Mouse (Mus musculus): ENCODE measurements around the gene Gm28729. TPM values are rescaled to one million over a fixed set of nuclear protein-coding genes. Genes with fewer than 3 reads are reported as not detected.

The Gm28729 gene
- polyA plus RNA-seq, 1 experiment = not detected

GRCm38 (mm10) chr9:96516806-96517205 lies 8.3 kb downstream of the Gm28729 start:
- no peak overlapping the region for H3K27ac ChIP-seq (ENCODE audit: insufficient read depth, low read length)
- no peaks in the 10 kb centered on the region for H3K4me1 ChIP-seq (ENCODE audit: control insufficient read depth, insufficient read depth, low read length)
- TF ChIP-seq EP300 (IDR thresholded peaks at IDR 0.05; ENCODE audit: insufficient read depth, low read depth, low read length) (no peak), CTCF (IDR thresholded peaks at IDR 0.05; ENCODE audit: low read depth, low read length) (no peak), POLR2A (IDR thresholded peaks at IDR 0.05; ENCODE audit: insufficient read depth, low read length) (no peak)

GRCm38 (mm10) chr9:96515737-96516136 lies 9.3 kb downstream of the Gm28729 start:
- Histone ChIP-seq H3K4me1 (ENCODE audit: control insufficient read depth, insufficient read depth, low read length) (no peaks in the 10 kb centered on the region), H3K9me3 (replicated peaks; ENCODE audit: control insufficient read depth, insufficient read depth, low read length, poor library complexity, severe bottlenecking) (no peaks in the 10 kb centered on the region), H3K9ac (ENCODE audit: low read depth, poor library complexity, severe bottlenecking) (no peak overlapping the region), H3K27ac (ENCODE audit: insufficient read depth, low read length) (no peak overlapping the region), H3K36me3 (ENCODE audit: control insufficient read depth, insufficient read depth, low read length, poor library complexity, severe bottlenecking) (no peaks in the 10 kb centered on the region), H3K27me3 (ENCODE audit: control insufficient read depth, insufficient read depth, low read length, poor library complexity, severe bottlenecking) (no peaks in the 10 kb centered on the region), H3K4me3 (ENCODE audit: low read depth, low read length) (no peak overlapping the region)
- TF ChIP-seq EP300 (IDR thresholded peaks at IDR 0.05; ENCODE audit: insufficient read depth, low read depth, low read length) (no peak), CTCF (IDR thresholded peaks at IDR 0.05; ENCODE audit: low read depth, low read length) (no peak), POLR2A (IDR thresholded peaks at IDR 0.05; ENCODE audit: insufficient read depth, low read length) (no peak)

More at GRCm38 (mm10) chr9:96516806-96517205, 8.3 kb downstream of the Gm28729 start:
- H3K36me3 ChIP-seq (ENCODE audit: control insufficient read depth, insufficient read depth, low read length, poor library complexity, severe bottlenecking) = no peaks in the 10 kb centered on the region
- H3K9me3 ChIP-seq (replicated peaks; ENCODE audit: control insufficient read depth, insufficient read depth, low read length, poor library complexity, severe bottlenecking) = no peaks in the 10 kb centered on the region
- H3K9ac ChIP-seq (ENCODE audit: low read depth, poor library complexity, severe bottlenecking) = no peak overlapping the region
- H3K27me3 ChIP-seq (ENCODE audit: control insufficient read depth, insufficient read depth, low read length, poor library complexity, severe bottlenecking) = no peaks in the 10 kb centered on the region
- H3K4me3 ChIP-seq (ENCODE audit: low read depth, low read length) = no peak overlapping the region

- Histone ChIP-seq H3K36me3 (ENCODE audit: control insufficient read depth, insufficient read depth, low read length, poor library complexity, severe bottlenecking) (no peaks in the 10 kb centered on the region), H3K4me1 (ENCODE audit: control insufficient read depth, insufficient read depth, low read length) (no peaks in the 10 kb centered on the region)
- TF ChIP-seq EP300 (IDR thresholded peaks at IDR 0.05; ENCODE audit: insufficient read depth, low read depth, low read length) = no peak
- no peak for TF ChIP-seq CTCF (IDR thresholded peaks at IDR 0.05; ENCODE audit: low read depth, low read length)
- TF ChIP-seq POLR2A (IDR thresholded peaks at IDR 0.05; ENCODE audit: insufficient read depth, low read length) = no peak
Observed at GRCm38 (mm10) chr9:96514278-96514677, 10.8 kb downstream of the Gm28729 start.

GRCm38 (mm10) chr9:96506011-96506498 lies 19.0 kb downstream of the Gm28729 start:
- H3K4me1 ChIP-seq (ENCODE audit: control insufficient read depth, insufficient read depth, low read length) = peaks cover 3% of the 10 kb centered on the region
- TF ChIP-seq CTCF (IDR thresholded peaks at IDR 0.05; ENCODE audit: low read depth, low read length) = no peak
- no peak for TF ChIP-seq POLR2A (IDR thresholded peaks at IDR 0.05; ENCODE audit: insufficient read depth, low read length)
- TF ChIP-seq EP300 (IDR thresholded peaks at IDR 0.05; ENCODE audit: insufficient read depth, low read depth, low read length) = no peak
- H3K27ac ChIP-seq (ENCODE audit: insufficient read depth, low read length) = no peak overlapping the region
- no peak overlapping the region for H3K9ac ChIP-seq (ENCODE audit: low read depth, poor library complexity, severe bottlenecking)
- no peaks in the 10 kb centered on the region for H3K36me3 ChIP-seq (ENCODE audit: control insufficient read depth, insufficient read depth, low read length, poor library complexity, severe bottlenecking)
- H3K27me3 ChIP-seq (ENCODE audit: control insufficient read depth, insufficient read depth, low read length, poor library complexity, severe bottlenecking) = no peaks in the 10 kb centered on the region
- H3K4me3 ChIP-seq (ENCODE audit: low read depth, low read length) = no peak overlapping the region
- no peaks in the 10 kb centered on the region for H3K9me3 ChIP-seq (replicated peaks; ENCODE audit: control insufficient read depth, insufficient read depth, low read length, poor library complexity, severe bottlenecking)

More at GRCm38 (mm10) chr9:96514278-96514677, 10.8 kb downstream of the Gm28729 start:
- Histone ChIP-seq H3K27ac (ENCODE audit: insufficient read depth, low read length) (no peak overlapping the region), H3K27me3 (ENCODE audit: control insufficient read depth, insufficient read depth, low read length, poor library complexity, severe bottlenecking) (no peaks in the 10 kb centered on the region), H3K9me3 (replicated peaks; ENCODE audit: control insufficient read depth, insufficient read depth, low read length, poor library complexity, severe bottlenecking) (no peaks in the 10 kb centered on the region), H3K4me3 (ENCODE audit: low read depth, low read length) (no peak overlapping the region), H3K9ac (ENCODE audit: low read depth, poor library complexity, severe bottlenecking) (no peak overlapping the region)

GRCm38 (mm10) chr9:96505156-96505555 lies 19.9 kb downstream of the Gm28729 start:
- TF ChIP-seq CTCF (IDR thresholded peaks at IDR 0.05; ENCODE audit: low read depth, low read length) (no peak), EP300 (IDR thresholded peaks at IDR 0.05; ENCODE audit: insufficient read depth, low read depth, low read length) (no peak), POLR2A (IDR thresholded peaks at IDR 0.05; ENCODE audit: insufficient read depth, low read length) (no peak)
- Histone ChIP-seq H3K9me3 (replicated peaks; ENCODE audit: control insufficient read depth, insufficient read depth, low read length, poor library complexity, severe bottlenecking) (no peaks in the 10 kb centered on the region), H3K4me3 (ENCODE audit: low read depth, low read length) (no peak overlapping the region), H3K36me3 (ENCODE audit: control insufficient read depth, insufficient read depth, low read length, poor library complexity, severe bottlenecking) (no peaks in the 10 kb centered on the region), H3K9ac (ENCODE audit: low read depth, poor library complexity, severe bottlenecking) (no peak overlapping the region), H3K27ac (ENCODE audit: insufficient read depth, low read length) (no peak overlapping the region), H3K4me1 (ENCODE audit: control insufficient read depth, insufficient read depth, low read length) (peaks cover 3% of the 10 kb centered on the region), H3K27me3 (ENCODE audit: control insufficient read depth, insufficient read depth, low read length, poor library complexity, severe bottlenecking) (no peaks in the 10 kb centered on the region)

DNA sequence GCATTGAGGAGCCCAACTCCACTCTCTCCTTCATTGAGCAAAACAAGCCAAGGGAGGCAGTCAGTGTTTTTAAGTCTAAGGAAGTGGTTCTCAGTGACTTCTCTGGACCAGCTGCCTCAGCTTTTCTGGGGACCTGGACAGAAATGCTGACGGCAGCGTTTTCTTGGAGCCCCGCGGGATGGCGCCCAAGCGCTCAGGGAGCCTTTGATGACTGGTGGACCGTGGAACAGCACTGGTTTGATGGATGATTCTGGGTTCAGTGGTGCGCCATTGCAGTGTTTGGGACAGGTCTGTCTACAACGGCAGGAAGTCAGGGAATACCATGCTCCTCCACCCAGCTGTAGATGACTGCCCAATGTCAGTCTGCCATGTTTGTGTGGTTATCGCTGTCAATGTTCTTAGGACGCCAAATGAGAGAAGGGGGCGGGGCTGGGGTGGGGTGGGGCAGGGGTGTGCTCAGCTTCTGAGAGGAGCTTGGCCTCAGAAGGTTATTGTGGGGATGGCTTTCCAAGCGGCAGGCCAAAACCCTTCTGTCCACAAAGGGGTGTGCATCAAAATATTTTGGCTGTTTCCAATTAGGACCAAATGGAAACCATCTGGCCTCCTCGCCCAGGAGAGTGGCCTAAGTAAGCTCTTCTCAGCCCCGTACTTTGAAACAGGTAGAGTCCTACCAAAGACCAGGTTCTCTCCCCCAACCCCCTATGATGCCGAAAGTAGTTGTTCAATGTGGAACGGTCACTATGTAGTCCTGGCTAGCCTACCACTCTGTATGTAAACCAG lies 20.8 kb downstream of the Gm28729 start:
- Histone ChIP-seq H3K4me3 (ENCODE audit: low read depth, low read length) (peak overlapping the region; percentile 44), H3K27me3 (ENCODE audit: control insufficient read depth, insufficient read depth, low read length, poor library complexity, severe bottlenecking) (no peaks in the 10 kb centered on the region), H3K4me1 (ENCODE audit: control insufficient read depth, insufficient read depth, low read length) (peaks cover 3% of the 10 kb centered on the region), H3K27ac (ENCODE audit: insufficient read depth, low read length) (no peak overlapping the region), H3K36me3 (ENCODE audit: control insufficient read depth, insufficient read depth, low read length, poor library complexity, severe bottlenecking) (no peaks in the 10 kb centered on the region), H3K9me3 (replicated peaks; ENCODE audit: control insufficient read depth, insufficient read depth, low read length, poor library complexity, severe bottlenecking) (no peaks in the 10 kb centered on the region), H3K9ac (ENCODE audit: low read depth, poor library complexity, severe bottlenecking) (no peak overlapping the region)
- TF ChIP-seq CTCF (IDR thresholded peaks at IDR 0.05; ENCODE audit: low read depth, low read length) (peak; percentile 29), EP300 (IDR thresholded peaks at IDR 0.05; ENCODE audit: insufficient read depth, low read depth, low read length) (no peak), POLR2A (IDR thresholded peaks at IDR 0.05; ENCODE audit: insufficient read depth, low read length) (no peak)
